Mouse (Mus musculus): Measurements from ENCODE around the gene Arid1a.

DNA sequence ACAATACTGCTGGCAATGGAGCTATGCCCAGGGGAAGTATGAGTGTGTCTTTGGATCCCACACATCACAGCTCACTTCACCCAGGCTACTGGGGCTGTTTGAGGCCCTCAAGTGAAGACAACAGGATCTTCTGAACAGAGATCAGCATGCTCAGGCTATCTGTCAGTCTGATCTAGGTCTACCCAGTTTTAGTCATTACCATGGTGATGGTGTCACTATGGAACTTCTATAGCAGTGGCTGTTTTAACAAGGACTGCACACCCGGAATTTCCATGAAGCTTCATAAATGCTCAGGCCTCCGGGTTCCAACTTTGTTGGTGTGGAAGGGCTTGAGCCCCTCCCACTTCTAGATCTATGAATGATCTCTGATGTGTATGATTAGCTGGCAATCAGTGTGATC lies 30.9 kb downstream of the Arid1a start:
- TF ChIP-seq CTCF (IDR thresholded peaks at IDR 0.05; ENCODE audit: borderline replicate concordance, insufficient read depth, low read depth, low read length): no peak
- TF ChIP-seq POLR2A (IDR thresholded peaks at IDR 0.05; ENCODE audit: borderline replicate concordance, insufficient read depth, low read length): no peak
